Mouse (Mus musculus): Measurements from ENCODE around the gene Phf11b.
"Not testable (repeated sequence)": the region's sequence is repeated elsewhere in the genome, so short reads cannot be mapped to it uniquely, and the experiment has no call there.

GRCm38 (mm10) chr14:59341189-59341588 lies at the start of gene Phf11b:
- TF ChIP-seq ZC3H11A (IDR thresholded peaks at IDR 0.05; ENCODE audit: borderline replicate concordance, low read depth, low read length); ZNF384 (IDR thresholded peaks at IDR 0.05; ENCODE audit: low read depth, low read length); HCFC1 (IDR thresholded peaks at IDR 0.05; ENCODE audit: borderline replicate concordance, insufficient read depth, low read length): not testable (repeated sequence)

All from ES-E14 (cell line).